Mouse (Mus musculus): Measurements from ENCODE around the gene Rnf185.

Gene Rnf185

DNA sequence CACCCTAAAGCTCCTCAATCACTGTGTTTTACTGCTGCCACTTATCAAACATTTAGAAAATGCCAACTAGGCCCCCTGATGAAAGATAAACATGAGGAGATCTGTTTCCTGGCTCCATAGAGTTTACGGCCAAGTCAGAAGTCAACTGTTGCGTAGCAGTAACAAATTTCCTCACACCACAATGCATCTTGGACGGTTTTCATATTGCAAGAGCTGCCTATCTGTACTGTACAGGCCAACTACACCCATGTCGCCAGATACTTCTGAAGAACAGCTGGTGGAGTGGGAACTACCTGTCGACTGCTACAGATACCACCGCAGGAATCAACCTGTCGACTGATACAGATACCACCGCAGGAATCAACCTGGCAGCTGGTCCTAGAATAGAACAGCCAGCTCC, 7.3 kb downstream of the Rnf185 start:
- DNase-seq (ENCODE audit: low spot score): peak; percentile 54

DNA sequence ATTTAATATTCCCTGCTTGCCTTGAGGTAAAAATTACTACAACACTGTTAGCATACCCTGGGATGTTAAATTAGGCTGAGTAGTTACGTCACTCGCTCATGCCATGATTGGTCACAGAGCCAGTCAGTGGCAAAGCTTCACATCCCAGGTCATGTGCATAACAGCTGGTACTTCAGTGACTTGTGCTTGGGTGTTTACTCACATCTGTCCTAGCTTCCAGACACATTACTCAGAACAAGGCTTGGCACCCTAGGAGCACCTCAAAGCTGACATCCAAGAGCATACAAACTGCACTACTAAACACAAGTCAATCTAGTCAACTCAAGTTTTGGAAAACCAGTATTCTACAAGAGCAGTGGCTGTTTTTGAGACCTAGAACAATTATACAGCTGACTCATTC, 9.1 kb downstream of the Rnf185 start:
- peak; percentile 56 for DNase-seq (ENCODE audit: low spot score)

GRCm38 (mm10) chr11:3442677-3443076, 9.5 kb downstream of the Rnf185 start:
- DNase-seq (ENCODE audit: low spot score): no peak

GRCm38 (mm10) chr11:3441696-3442443, 10.3 kb downstream of the Rnf185 start:
- DNase-seq (ENCODE audit: low spot score): peak; percentile 91

- DNase-seq (ENCODE audit: low spot score): no peak
Measured at GRCm38 (mm10) chr11:3437621-3438020, 14.5 kb downstream of the Rnf185 start.

DNA sequence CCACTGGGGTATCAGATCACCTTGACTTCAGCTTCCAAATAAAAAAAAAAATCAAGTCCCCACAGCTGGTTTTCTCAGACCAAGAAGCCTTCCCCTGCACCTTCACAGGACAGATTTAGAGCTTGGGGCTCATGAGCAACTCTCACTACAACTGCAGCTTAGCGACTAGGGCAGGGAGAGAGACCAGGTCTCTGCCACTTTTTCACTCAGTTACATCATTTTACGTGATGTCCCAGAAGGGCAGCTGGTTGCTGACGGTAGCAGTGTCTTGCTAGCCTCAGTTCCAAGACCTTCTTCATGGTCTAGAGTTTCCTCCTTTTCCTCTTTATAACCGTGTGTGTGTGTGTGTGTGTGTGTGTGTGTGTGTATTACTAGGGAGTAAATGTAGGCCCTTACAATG, 18.4 kb downstream of the Rnf185 start:
- no peak for DNase-seq (ENCODE audit: low spot score)

DNA sequence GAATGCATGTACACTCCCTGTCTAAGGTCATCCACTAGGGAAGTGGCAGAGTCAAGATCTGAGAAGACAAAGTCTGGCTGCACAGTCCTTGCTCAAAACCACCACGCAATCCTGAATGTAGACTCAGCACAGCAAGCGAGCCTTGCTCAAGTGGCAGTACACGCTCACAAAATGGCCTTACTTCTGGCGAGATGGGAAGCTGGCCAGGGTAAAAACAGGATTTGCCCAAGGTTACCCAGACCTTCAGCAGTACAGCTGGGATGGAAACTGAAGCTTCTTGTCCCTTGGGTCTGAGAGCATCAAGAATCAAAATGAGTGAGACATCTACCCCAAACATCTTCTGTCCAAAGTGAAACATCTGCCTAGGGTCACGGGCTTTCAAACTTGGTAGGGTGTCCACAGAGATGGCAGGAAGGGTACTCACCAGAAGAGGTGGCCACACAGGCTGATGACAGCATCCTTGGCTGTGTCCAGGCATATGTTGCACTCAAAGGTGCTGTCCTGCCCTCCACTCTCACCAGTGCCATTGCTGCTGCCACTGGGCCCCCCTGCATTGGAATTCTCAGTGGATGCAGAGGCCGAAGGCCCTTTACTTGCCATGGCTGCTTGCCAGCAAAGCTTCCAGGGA, 20.1 kb downstream of the Rnf185 start:
- DNase-seq (ENCODE audit: low spot score): no peak

DNA sequence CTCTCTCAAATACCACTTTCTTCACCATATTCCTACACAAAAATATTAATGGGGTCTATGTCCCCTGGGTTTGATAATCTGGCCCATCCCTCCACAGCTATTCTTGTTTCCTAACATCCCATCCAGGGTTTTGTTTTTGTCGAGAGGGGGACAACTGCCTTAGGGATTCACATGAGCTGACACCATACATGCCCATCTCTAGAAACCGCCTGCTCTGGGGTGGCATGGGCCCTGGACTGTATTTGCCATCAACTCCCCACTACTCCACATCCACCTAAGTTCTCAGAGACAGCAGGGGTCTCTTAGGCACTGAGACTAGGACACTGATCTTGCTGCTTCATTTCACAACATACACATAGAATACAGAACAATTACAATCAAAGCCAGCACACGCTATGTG, 20.6 kb downstream of the Rnf185 start:
- no peak for DNase-seq (ENCODE audit: low spot score)

GRCm38 (mm10) chr11:3428632-3429031, 23.5 kb downstream of the Rnf185 start:
- no peak for DNase-seq (ENCODE audit: low spot score)

GRCm38 (mm10) chr11:3427697-3428230, 24.4 kb downstream of the Rnf185 start:
- no peak for DNase-seq (ENCODE audit: low spot score)

GRCm38 (mm10) chr11:3422242-3422641, 29.9 kb downstream of the Rnf185 start:
- no peak for DNase-seq (ENCODE audit: low spot score)

- no peak for DNase-seq (ENCODE audit: low spot score)
Measured at GRCm38 (mm10) chr11:3418741-3419140, 33.4 kb downstream of the Rnf185 start.

- DNase-seq (ENCODE audit: low spot score): no peak
Measured at GRCm38 (mm10) chr11:3417795-3418194, 34.4 kb downstream of the Rnf185 start.

DNA sequence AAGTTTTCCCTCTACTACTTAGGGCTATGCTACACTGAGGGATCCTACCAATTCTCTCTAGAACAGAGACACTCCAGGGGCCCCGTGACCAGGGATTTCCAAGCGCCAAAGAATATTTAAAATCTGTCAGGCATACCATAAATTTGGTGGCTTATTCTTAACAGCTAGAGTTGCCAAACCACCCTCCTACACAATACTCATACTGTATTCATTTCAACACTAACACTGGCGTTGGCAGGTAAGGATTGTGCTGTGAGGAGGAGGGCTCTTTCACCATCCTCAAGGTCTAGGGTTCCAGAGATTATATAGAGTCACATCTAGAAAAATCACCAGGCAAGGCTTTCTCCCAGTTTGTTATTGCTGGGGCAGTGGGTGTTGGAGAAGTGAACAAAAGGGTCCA, 35.8 kb downstream of the Rnf185 start:
- DNase-seq (ENCODE audit: low spot score): no peak

GRCm38 (mm10) chr11:3412111-3412510, 40.1 kb downstream of the Rnf185 start:
- DNase-seq (ENCODE audit: low spot score): no peak

- DNase-seq (ENCODE audit: low spot score): peak; percentile 91
Measured at GRCm38 (mm10) chr11:3408997-3409732, 43.0 kb downstream of the Rnf185 start, which contains the start of gene Limk2. TSS of gene Limk2 (minus strand) at chr11:3409189.

DNA sequence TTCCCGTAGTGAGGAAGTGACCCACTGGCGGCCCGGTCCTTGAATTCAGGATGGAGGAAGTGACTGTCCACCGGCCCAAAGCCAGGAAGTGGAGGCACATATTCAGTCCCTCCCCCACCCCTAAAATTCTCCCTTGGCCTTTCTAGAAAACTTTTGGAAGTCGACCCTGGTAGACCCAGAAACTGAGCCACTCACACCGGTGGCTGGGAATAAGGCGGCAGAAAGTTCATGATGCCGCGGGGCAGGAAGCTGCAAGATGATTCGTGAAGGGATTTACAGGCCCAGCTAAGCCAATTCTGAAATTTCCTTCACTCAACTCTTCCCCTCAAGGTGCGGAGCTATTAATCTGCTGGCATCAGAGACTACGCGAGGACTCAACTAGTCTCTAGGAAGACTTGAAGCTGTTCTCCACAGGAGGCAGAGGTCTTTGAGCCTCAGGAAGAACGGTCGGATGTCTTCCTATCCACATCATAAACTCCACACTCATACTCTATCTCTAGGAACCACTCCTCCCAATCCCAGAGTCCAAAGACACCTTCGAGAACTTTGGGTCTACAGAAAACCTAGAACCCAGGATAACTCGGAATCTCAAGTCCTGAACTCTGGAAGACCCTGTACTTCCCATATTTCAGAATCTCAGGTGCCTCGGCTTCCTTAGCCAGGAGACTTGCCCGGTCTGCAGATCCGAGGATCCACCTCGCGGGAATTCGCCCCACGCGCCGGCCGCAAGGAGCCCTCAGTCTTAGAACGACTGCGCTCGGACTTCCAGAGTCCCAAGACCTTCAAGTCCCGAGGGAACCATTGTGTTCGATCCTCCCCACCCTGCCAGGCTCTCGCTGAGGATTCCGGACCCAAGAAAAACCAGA, 43.8 kb downstream of the Rnf185 start:
- peak; percentile 28 for DNase-seq (ENCODE audit: low spot score)

GRCm38 (mm10) chr11:3404287-3405047, 47.7 kb downstream of the Rnf185 start:
- DNase-seq (ENCODE audit: low spot score): peak; percentile 78

DNA sequence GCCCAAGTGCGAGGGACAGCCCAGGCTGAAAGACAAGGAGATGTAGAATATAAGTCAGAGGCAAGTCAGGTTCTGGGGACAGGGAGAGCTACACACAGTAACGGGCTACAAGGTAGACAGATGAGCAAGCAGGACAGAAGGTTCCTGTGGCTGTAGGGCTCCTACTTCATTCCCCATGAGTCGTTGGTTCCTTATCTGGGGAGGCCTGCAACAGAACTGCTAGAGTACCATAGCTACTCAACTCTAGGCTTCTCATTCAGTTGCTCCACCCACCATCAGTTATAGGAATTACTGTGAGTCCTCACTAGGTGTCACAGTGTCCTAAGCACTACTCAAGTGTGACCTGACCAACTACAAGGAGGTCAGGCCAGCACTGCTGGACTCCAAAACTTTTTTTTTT, 49.1 kb downstream of the Rnf185 start:
- DNase-seq (ENCODE audit: low spot score): no peak

- DNase-seq (ENCODE audit: low spot score): no peak
Measured at GRCm38 (mm10) chr11:3398318-3398717, 53.8 kb downstream of the Rnf185 start.

DNA sequence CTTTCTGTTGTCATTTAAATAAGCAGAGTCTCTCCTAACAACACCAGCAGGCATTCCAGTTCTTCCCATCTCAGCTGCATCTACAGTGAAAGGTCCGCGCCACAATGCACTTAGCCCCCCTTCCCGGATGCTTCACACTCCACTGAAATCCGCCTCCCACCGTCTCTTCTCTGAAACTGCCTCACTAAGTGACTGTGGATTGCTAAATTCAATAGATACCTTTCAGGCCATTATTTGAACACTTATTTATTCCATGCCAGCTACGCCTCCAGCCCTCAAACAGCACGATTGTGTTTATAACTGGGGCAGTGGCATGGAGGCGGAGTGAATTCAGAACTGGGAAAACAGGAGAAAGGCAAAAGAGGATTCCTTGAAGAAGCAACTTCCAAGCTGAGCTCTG, 55.6 kb downstream of the Rnf185 start:
- DNase-seq (ENCODE audit: low spot score): no peak
